Mouse (Mus musculus) limb, embryonic 12.5 days (tissue): ENCODE data around the gene Gm21962. TPM values are rescaled to one million over a fixed set of nuclear protein-coding genes. Genes with fewer than 3 reads are reported as not detected.
"Not testable (repeated sequence)": the region's sequence is repeated elsewhere in the genome, so short reads cannot be mapped to it uniquely, and the experiment has no call there.

ENCODE experiments used
- ATAC-seq: fragments of 200-750 bp; cut with Nextera tagmentation; 2 replicates; pipeline ENCODE4 v1.8.0; 2017; ENCODE audit warnings: low read depth, moderate TSS enrichment; ENCODE audit not compliant: insufficient number of reproducible peaks, insufficient read depth, low FRiP score, low TSS enrichment
- H3K27ac ChIP-seq: fragments of 300-500 bp; sonication (generic); 2 replicates; pipeline ENCODE4 v1.5.1; 2016; ENCODE audit warnings: mild to moderate bottlenecking, moderate library complexity
- H3K27me3 ChIP-seq: fragments of 300-500 bp; sonication (generic); 2 replicates; pipeline ENCODE4 v1.6.1; 2016; ENCODE audit warnings: mild to moderate bottlenecking, moderate library complexity
- H3K36me3 ChIP-seq: fragments of 300-500 bp; sonication (generic); 2 replicates; pipeline ENCODE4 v1.6.1; 2016; ENCODE audit warnings: mild to moderate bottlenecking, moderate library complexity
- H3K4me1 ChIP-seq: fragments of 300-500 bp; sonication (generic); replicated peaks from 2 replicates; pipeline ENCODE4 v1.6.1; 2016
- H3K4me2 ChIP-seq: fragments of 300-500 bp; sonication (generic); 2 replicates; pipeline ENCODE4 v1.6.1; 2016; ENCODE audit warnings: mild to moderate bottlenecking, moderate library complexity
- H3K4me3 ChIP-seq: fragments of 300-500 bp; sonication (generic); replicated peaks from 2 replicates; pipeline ENCODE4 v1.5.1; 2016; ENCODE audit warnings: mild to moderate bottlenecking
- H3K9ac ChIP-seq: fragments of 300-500 bp; sonication (generic); replicated peaks from 2 replicates; pipeline ENCODE4 v1.6.1; 2016; ENCODE audit warnings: mild to moderate bottlenecking, moderate library complexity
- H3K9me3 ChIP-seq: fragments of 300-500 bp; sonication (generic); 2 replicates; pipeline ENCODE4 v1.6.1; 2016; ENCODE audit warnings: mild to moderate bottlenecking, moderate library complexity
- WGBS: fragments of 180-500 bp; shearing (Covaris S2); methylation state at CpG from one replicate; pipeline ENCODE4 v1.1.7; 2016; 5-methylcytosine and 5-hydroxymethylcytosine counted together
- polyA plus RNA-seq: library from polyadenylated mRNA; unstranded; fragments of >200 nt; fragmentation: Nextera tagmentation; extraction: Ambion mirVana; gene quantifications from 2 replicates; pipeline ENCODE4 v1.2.1, GENCODE M21; 2016

Gm21962 gene
- polyA plus RNA-seq = not detected in 2 replicates

GRCm38 (mm10) chr3:137671224-137671623 lies at the start of gene Gm21962:
Gene Gm21962 (plus strand): TSS chr3:137671524.
- H3K27me3 ChIP-seq, H3K4me1 ChIP-seq, ATAC-seq, H3K9ac ChIP-seq, H3K4me2 ChIP-seq, H3K9me3 ChIP-seq, H3K4me3 ChIP-seq, H3K36me3 ChIP-seq, H3K27ac ChIP-seq: not testable (repeated sequence)
- WGBS = no CpG with 5 or more reads among the region's 3 CpGs

GRCm38 (mm10) chr3:137622091-137622490 lies 49.2 kb upstream of the Gm21962 start:
- no peak overlapping the region for H3K4me3 ChIP-seq
- H3K36me3 ChIP-seq = no peaks in the 10 kb centered on the region
- no peak overlapping the region for H3K4me2 ChIP-seq
- no peak for ATAC-seq
- H3K27ac ChIP-seq = no peak overlapping the region
- H3K9me3 ChIP-seq = no peaks in the 10 kb centered on the region
- H3K4me1 ChIP-seq = peaks cover 11% of the 10 kb centered on the region; the same call in 1 of the 2 replicates
- H3K27me3 ChIP-seq = peaks cover 19% of the 10 kb centered on the region
- no peak overlapping the region for H3K9ac ChIP-seq
- WGBS = 53% methylated on average over 6 of the region's 6 CpGs

GRCm38 (mm10) chr3:137622895-137623580 lies 48.3 kb upstream of the Gm21962 start:
- Histone ChIP-seq H3K4me2 (peak overlapping the region; percentile 86), H3K27ac (no peak overlapping the region), H3K4me1 (peaks cover 11% of the 10 kb centered on the region; the same call in 1 of the 2 replicates), H3K9me3 (no peaks in the 10 kb centered on the region), H3K36me3 (no peaks in the 10 kb centered on the region), H3K4me3 (peak overlapping the region; percentile 58), H3K27me3 (peaks cover 19% of the 10 kb centered on the region), H3K9ac (peak overlapping the region; percentile 64; the same call in 1 of the 2 replicates)
- WGBS = 30% methylated on average over 14 of the region's 14 CpGs
- no peak; the same call in none of the 2 replicates for ATAC-seq

GRCm38 (mm10) chr3:137623581-137624362 lies 47.6 kb upstream of the Gm21962 start:
- Histone ChIP-seq H3K4me1 (peaks cover 11% of the 10 kb centered on the region; the same call in 1 of the 2 replicates), H3K27me3 (peaks cover 19% of the 10 kb centered on the region), H3K4me3 (peak overlapping the region; percentile 58), H3K27ac (no peak overlapping the region), H3K9me3 (no peaks in the 10 kb centered on the region), H3K9ac (peak overlapping the region; percentile 64), H3K4me2 (peak overlapping the region; percentile 86), H3K36me3 (no peaks in the 10 kb centered on the region)
- 1% methylated on average over 47 of the region's 47 CpGs for WGBS
- peak; percentile 96 for ATAC-seq

- H3K4me3 ChIP-seq = no peak overlapping the region
- no peak overlapping the region for H3K9ac ChIP-seq
- no peaks in the 10 kb centered on the region for H3K36me3 ChIP-seq
- ATAC-seq = no peak
- H3K9me3 ChIP-seq = no peaks in the 10 kb centered on the region
- H3K4me2 ChIP-seq = no peak overlapping the region
- H3K27me3 ChIP-seq = peaks cover 19% of the 10 kb centered on the region
- 78% methylated on average over 5 of the region's 5 CpGs for WGBS
- H3K4me1 ChIP-seq = peaks cover 11% of the 10 kb centered on the region; the same call in 1 of the 2 replicates
- H3K27ac ChIP-seq = no peak overlapping the region
These were observed 46.3 kb upstream of the Gm21962 start for GRCm38 (mm10) chr3:137625054-137625453.

GRCm38 (mm10) chr3:137633726-137634125 lies 37.6 kb upstream of the Gm21962 start:
- no peak overlapping the region for H3K4me2 ChIP-seq
- H3K36me3 ChIP-seq = no peaks in the 10 kb centered on the region
- ATAC-seq = no peak
- H3K9ac ChIP-seq = no peak overlapping the region
- no peak overlapping the region for H3K4me3 ChIP-seq
- WGBS = 83% methylated on average over 10 of the region's 10 CpGs
- no peaks in the 10 kb centered on the region for H3K4me1 ChIP-seq
- H3K27me3 ChIP-seq = no peaks in the 10 kb centered on the region
- no peak overlapping the region for H3K27ac ChIP-seq
- no peaks in the 10 kb centered on the region for H3K9me3 ChIP-seq

- H3K27ac ChIP-seq = no peak overlapping the region
- H3K27me3 ChIP-seq = no peaks in the 10 kb centered on the region
- 84% methylated on average over 4 of the region's 4 CpGs for WGBS
- no peak overlapping the region for H3K4me2 ChIP-seq
- H3K4me1 ChIP-seq = no peaks in the 10 kb centered on the region
- no peak overlapping the region for H3K9ac ChIP-seq
- ATAC-seq = no peak
- no peaks in the 10 kb centered on the region for H3K36me3 ChIP-seq
- H3K9me3 ChIP-seq = no peaks in the 10 kb centered on the region
- H3K4me3 ChIP-seq = no peak overlapping the region
These were observed 34.8 kb upstream of the Gm21962 start for GRCm38 (mm10) chr3:137636571-137636970.

- no peaks in the 10 kb centered on the region for H3K27me3 ChIP-seq
- no peaks in the 10 kb centered on the region for H3K36me3 ChIP-seq
- no peak for ATAC-seq
- H3K9ac ChIP-seq = no peak overlapping the region
- H3K4me1 ChIP-seq = peaks cover 18% of the 10 kb centered on the region
- WGBS = 75% methylated on average over 5 of the region's 5 CpGs
- no peaks in the 10 kb centered on the region for H3K9me3 ChIP-seq
- no peak overlapping the region for H3K27ac ChIP-seq
- no peak overlapping the region for H3K4me2 ChIP-seq
- H3K4me3 ChIP-seq = no peak overlapping the region
These were observed 30.1 kb upstream of the Gm21962 start for GRCm38 (mm10) chr3:137641238-137641637.

- ATAC-seq = no peak
- no peak overlapping the region for H3K4me2 ChIP-seq
- H3K27ac ChIP-seq = no peak overlapping the region
- H3K36me3 ChIP-seq = no peaks in the 10 kb centered on the region
- no peaks in the 10 kb centered on the region for H3K9me3 ChIP-seq
- H3K4me1 ChIP-seq = peaks cover 18% of the 10 kb centered on the region
- no peak overlapping the region for H3K9ac ChIP-seq
- H3K4me3 ChIP-seq = no peak overlapping the region
- WGBS = 20% methylated on average over 8 of the region's 8 CpGs
- H3K27me3 ChIP-seq = no peaks in the 10 kb centered on the region
These were observed 29.2 kb upstream of the Gm21962 start for GRCm38 (mm10) chr3:137642137-137642536.

GRCm38 (mm10) chr3:137642568-137642967 lies 28.8 kb upstream of the Gm21962 start:
- no peak overlapping the region for H3K4me3 ChIP-seq
- peaks cover 18% of the 10 kb centered on the region for H3K4me1 ChIP-seq
- H3K27me3 ChIP-seq = no peaks in the 10 kb centered on the region
- no peak overlapping the region for H3K27ac ChIP-seq
- no peak for ATAC-seq
- no peak overlapping the region for H3K9ac ChIP-seq
- no peaks in the 10 kb centered on the region for H3K9me3 ChIP-seq
- WGBS = 82% methylated on average over 3 of the region's 3 CpGs
- no peaks in the 10 kb centered on the region for H3K36me3 ChIP-seq
- no peak overlapping the region for H3K4me2 ChIP-seq

GRCm38 (mm10) chr3:137644081-137644480 lies 27.2 kb upstream of the Gm21962 start:
- Histone ChIP-seq H3K9me3 (no peaks in the 10 kb centered on the region), H3K27ac (no peak overlapping the region), H3K4me2 (no peak overlapping the region), H3K9ac (no peak overlapping the region), H3K4me1 (peaks cover 18% of the 10 kb centered on the region), H3K4me3 (no peak overlapping the region), H3K27me3 (no peaks in the 10 kb centered on the region), H3K36me3 (no peaks in the 10 kb centered on the region)
- 74% methylated on average over 3 of the region's 3 CpGs for WGBS
- ATAC-seq = no peak
